Mouse (Mus musculus): Measurements from ENCODE around the gene A130010J15Rik.

DNA sequence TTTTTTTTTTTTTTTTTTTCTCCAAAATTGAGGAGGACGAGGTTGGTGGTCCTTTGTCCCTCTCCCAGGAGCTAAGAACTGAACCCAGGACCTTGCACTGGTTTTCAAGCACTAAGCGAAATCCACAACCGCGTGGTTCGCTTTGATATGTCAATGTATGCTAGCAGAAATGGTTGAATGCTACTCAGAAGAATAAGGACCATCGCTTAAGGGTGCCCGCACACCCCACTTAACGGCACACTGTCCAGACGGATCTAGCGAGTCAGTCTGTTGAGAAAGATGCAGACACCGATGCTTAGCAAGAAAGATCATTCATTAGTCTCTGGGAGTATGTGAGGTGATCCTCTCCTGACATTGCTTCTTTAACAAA, 37.4 kb upstream of the A130010J15Rik start:
- TF ChIP-seq GATA1 (IDR thresholded peaks at IDR 0.05; ENCODE audit: low read length): no peak
- no peak for TF ChIP-seq TAL1 (IDR thresholded peaks at IDR 0.05; ENCODE audit: low read length)
